In the genomic region with DNA sequence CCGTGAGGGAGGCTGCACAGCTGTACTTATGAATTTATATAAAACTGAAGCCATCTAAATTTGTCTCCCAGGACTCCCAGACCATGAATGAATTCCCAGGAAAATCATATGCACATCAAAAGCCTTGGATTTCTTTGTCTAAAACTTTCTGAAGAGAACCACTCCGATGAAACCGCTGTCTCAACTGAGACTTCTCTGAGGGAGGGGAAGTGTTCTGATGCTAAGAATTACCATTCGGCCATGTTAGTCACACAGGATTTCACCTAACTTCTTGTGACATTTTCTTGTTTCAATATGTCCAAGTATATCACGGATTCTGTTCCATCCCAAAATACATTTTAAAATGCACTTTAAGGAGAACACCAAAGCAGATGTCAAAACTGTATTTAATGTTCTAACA, we compare ENCODE assay signal across 28 mouse cellular contexts. TPM values are rescaled to one million over a fixed set of nuclear protein-coding genes. Genes with fewer than 3 reads are reported as not detected.
DNase-seq lines count a peak whose midpoint lies in the region; ATAC-seq lines count a peak whose summit lies in the region.
"Had no signal": no experiment of that assay in that cellular context is flagged by ENCODE, and none has a peak within 500 bp of the region (broad histone marks: within the 10 kb centered on the region; RNA-seq: fewer than 3 reads in every experiment).

No protein-coding gene starts in this region.

- H3K27me3 ChIP-seq in liver, embryonic 11.5 days (replicated peaks; ENCODE audit: control insufficient read depth, insufficient read depth, low read length) = no peaks in the 10 kb centered on the region
- H3K27me3 ChIP-seq: CH12.LX; embryonic facial prominence, embryonic 13.5 days; embryonic facial prominence, embryonic 15.5 days; forebrain, embryonic 12.5 days had no signal

- no peak for ATAC-seq in liver, embryonic 11.5 days (replicated peaks; ENCODE audit: low FRiP score)
- ATAC-seq in megakaryocyte progenitor cell, adult 5-6 weeks (replicated peaks; ENCODE audit: poor library complexity) = no peak
- ATAC-seq: activated CD4-positive, CD25-positive, alpha-beta regulatory T cell, adult 4 months; CD4-positive, CD25-positive, alpha-beta regulatory T cell, adult 4 months; forebrain, embryonic 14.5 days; forebrain, embryonic 16.5 days; Patski had no signal

- peak; percentile 16 for DNase-seq in heart, adult 11 months
- no peak for DNase-seq in heart, postnatal 14 days
- DNase-seq in ES-CJ7 (ENCODE audit: low read depth, low spot score) = peak; percentile 51
- DNase-seq in R1 (ENCODE audit: low read depth, low spot score) = peak; percentile 66
- DNase-seq in liver, embryonic 11.5 days (ENCODE audit: low spot score) = no peak
- DNase-seq in lung, postnatal 25 days (ENCODE audit: low spot score) = no peak
- DNase-seq: adrenal gland, adult 8-10 months; adrenal gland, postnatal 14 days; adrenal gland, postnatal 36 days; B cell, adult 2 months; cerebellum, adult 11-12 months; cerebellum, adult 2 months; cerebellum, adult 9-10 months; cerebellum, postnatal 14 days; cerebellum, postnatal 36 days; embryo, embryonic 11 days had no signal

- no peak overlapping the region for H3K4me2 ChIP-seq in liver, embryonic 11.5 days
- H3K4me2 ChIP-seq: embryonic facial prominence, embryonic 13.5 days; embryonic facial prominence, embryonic 15.5 days; forebrain, embryonic 12.5 days had no signal

- H3K36me3 ChIP-seq in liver, embryonic 11.5 days (ENCODE audit: control insufficient read depth, insufficient read depth, low read length) = no peaks in the 10 kb centered on the region
- H3K36me3 ChIP-seq: embryonic facial prominence, embryonic 13.5 days; embryonic facial prominence, embryonic 15.5 days; forebrain, embryonic 10.5 days; forebrain, embryonic 12.5 days had no signal

- H3K4me1 ChIP-seq in liver, embryonic 11.5 days (replicated peaks; ENCODE audit: control insufficient read depth, insufficient read depth, low read length) = peaks cover 10% of the 10 kb centered on the region
- H3K4me1 ChIP-seq: embryonic facial prominence, embryonic 13.5 days; embryonic facial prominence, embryonic 15.5 days had no signal

- H3K27ac ChIP-seq in liver, embryonic 11.5 days (ENCODE audit: low read depth, low read length) = no peak overlapping the region
- H3K27ac ChIP-seq: embryonic facial prominence, embryonic 13.5 days; embryonic facial prominence, embryonic 15.5 days; forebrain, embryonic 10.5 days; forebrain, embryonic 12.5 days had no signal

- intact Hi-C loops in heart, postnatal 14 days (cut with DNase I) = no loop called here

- H3K9me3 ChIP-seq in liver, embryonic 11.5 days (ENCODE audit: control insufficient read depth, low read length) = no peaks in the 10 kb centered on the region
- H3K9me3 ChIP-seq: embryonic facial prominence, embryonic 13.5 days; embryonic facial prominence, embryonic 15.5 days; forebrain, embryonic 12.5 days had no signal

- WGBS in liver, embryonic 11.5 days = 78% methylated on average over 5 of the region's 5 CpGs

- H3K9ac ChIP-seq in liver, embryonic 11.5 days (ENCODE audit: low read depth, low read length) = no peak overlapping the region
- H3K9ac ChIP-seq: embryonic facial prominence, embryonic 13.5 days; embryonic facial prominence, embryonic 15.5 days; forebrain, embryonic 12.5 days had no signal

- no peak overlapping the region for H3K4me3 ChIP-seq in liver, embryonic 11.5 days (ENCODE audit: low read depth, low read length)
- H3K4me3 ChIP-seq: embryonic facial prominence, embryonic 13.5 days; embryonic facial prominence, embryonic 15.5 days; erythroblast, embryonic 14.5 days; forebrain, embryonic 10.5 days; forebrain, embryonic 12.5 days had no signal

RNA-seq across cellular contexts. Expression of gene Tmbim4, which starts 31.5 kb away (rescaled TPM):
- total RNA-seq in heart, postnatal 14 days (2021) = 10 to 100 TPM; 91.0 to 91.8 TPM
- polyA plus RNA-seq in liver, embryonic 11.5 days (2014; fragmentation: Nextera tagmentation; extraction: Ambion mirVana) = 111 and 114 TPM in 2 replicates
- 117 and 123 TPM in 2 replicates for total RNA-seq in megakaryocyte progenitor cell, adult 5-6 weeks (2015)
- 114 and 124 TPM in 2 replicates for total RNA-seq in megakaryocyte progenitor cell, adult 5-6 weeks (2017)

RNA-seq across cellular contexts. Expression of gene Irak3, which starts 32.1 kb away (rescaled TPM):
- 1 to 10 TPM; 2.9 to 4.8 TPM for total RNA-seq in heart, postnatal 14 days (2021)
- polyA plus RNA-seq in liver, embryonic 11.5 days (2014; fragmentation: Nextera tagmentation; extraction: Ambion mirVana) = 0.57 and 0.67 TPM in 2 replicates
- total RNA-seq in megakaryocyte progenitor cell, adult 5-6 weeks (2015) = 57.7 and 65.9 TPM in 2 replicates
- total RNA-seq in megakaryocyte progenitor cell, adult 5-6 weeks (2017) = 19.6 and 26.1 TPM in 2 replicates
- polyA plus RNA-seq: erythroblast, embryonic 14.5 days had no signal

RNA-seq across cellular contexts. Expression of gene Llph, which starts 57.0 kb away (rescaled TPM):
- 1 to 10 TPM; 4.8 to 8.5 TPM for total RNA-seq in heart, postnatal 14 days (2021)
- 86.5 and 92.3 TPM in 2 replicates for polyA plus RNA-seq in liver, embryonic 11.5 days (2014; fragmentation: Nextera tagmentation; extraction: Ambion mirVana)
- total RNA-seq in megakaryocyte progenitor cell, adult 5-6 weeks (2015) = 74.3 and 76.6 TPM in 2 replicates
- total RNA-seq in megakaryocyte progenitor cell, adult 5-6 weeks (2017) = 89.6 and 96.1 TPM in 2 replicates

RNA-seq across cellular contexts. Expression of gene Helb, which starts 57.1 kb away (rescaled TPM):
- 10 to 100 TPM; 13.0 to 13.2 TPM for total RNA-seq in heart, postnatal 14 days (2021)
- 12.1 and 12.5 TPM in 2 replicates for polyA plus RNA-seq in liver, embryonic 11.5 days (2014; fragmentation: Nextera tagmentation; extraction: Ambion mirVana)
- total RNA-seq in megakaryocyte progenitor cell, adult 5-6 weeks (2015) = 15.1 and 18.4 TPM in 2 replicates
- total RNA-seq in megakaryocyte progenitor cell, adult 5-6 weeks (2017) = 29.2 and 34.2 TPM in 2 replicates

Comparison
In these comparisons a context has a peak if more than half of its experiments do, and no peak if none do; other contexts are left out.
1. DNase-seq: peak in heart, adult 11 months (single experiment), ES-CJ7 (single experiment) and R1 (single experiment); none in heart, postnatal 14 days (0 of 2), liver, embryonic 11.5 days (single experiment) and lung, postnatal 25 days (single experiment).
2. RNA of gene Llph, which starts 57.0 kb away (total RNA-seq): 74.3 to 96.1 TPM in megakaryocyte progenitor cell, adult 5-6 weeks; 4.8 to 8.5 TPM in heart, postnatal 14 days; every median in the first group is over 4 times any median in the second.